Mouse (Mus musculus) heart, embryonic 10.5 days (tissue): ENCODE results near the gene Chst1. TPM values are rescaled to one million over a fixed set of nuclear protein-coding genes. Genes with fewer than 3 reads are reported as not detected.

Experiments used
- DNase-seq: peaks from one replicate; pipeline ENCODE4 v3.0.0-alpha.2; 2017; ENCODE audit warnings: low spot score
- H3K27ac ChIP-seq: fragments of 300-500 bp; sonication (generic); 2 replicates; pipeline ENCODE4 v1.5.1; 2016; ENCODE audit warnings: mild to moderate bottlenecking
- H3K27me3 ChIP-seq: fragments of 300-500 bp; sonication (generic); 2 replicates; pipeline ENCODE4 v1.6.1; 2016; ENCODE audit warnings: mild to moderate bottlenecking; ENCODE audit not compliant: poor library complexity, insufficient read depth, severe bottlenecking
- H3K36me3 ChIP-seq: fragments of 300-500 bp; sonication (generic); 2 replicates; pipeline ENCODE4 v1.6.1; 2016; ENCODE audit warnings: mild to moderate bottlenecking, moderate library complexity
- H3K4me1 ChIP-seq: fragments of 300-500 bp; sonication (generic); 2 replicates; pipeline ENCODE4 v1.6.1; 2016; ENCODE audit warnings: mild to moderate bottlenecking
- H3K4me3 ChIP-seq: fragments of 300-500 bp; sonication (generic); 2 replicates; pipeline ENCODE4 v1.5.1; 2016; ENCODE audit warnings: mild to moderate bottlenecking, moderate library complexity
- H3K9me3 ChIP-seq: fragments of 300-500 bp; sonication (generic); 2 replicates; pipeline ENCODE4 v1.6.1; 2016; ENCODE audit warnings: mild to moderate bottlenecking, moderate library complexity
- WGBS: fragments of 180-500 bp; shearing (Covaris S2); methylation state at CpG from one replicate; pipeline ENCODE4 v1.1.7; 2016; 5-methylcytosine and 5-hydroxymethylcytosine counted together
- polyA plus RNA-seq: library from polyadenylated mRNA; unstranded; fragments of >200 nt; fragmentation: Nextera tagmentation; extraction: Ambion mirVana; gene quantifications from 2 replicates; pipeline ENCODE4 v1.2.1, GENCODE M21; 2016

Gene Chst1
- polyA plus RNA-seq, 1 experiment from 2014 or later: 2.0 TPM

GRCm38 (mm10) chr2:92601246-92601645 lies 1.7 kb downstream of the Chst1 start:
- WGBS: 30% methylated on average over 4 of the region's 4 CpGs

GRCm38 (mm10) chr2:92602073-92602472 lies 2.6 kb downstream of the Chst1 start:
- H3K4me1 ChIP-seq: peaks cover 29% of the 10 kb centered on the region
- no peak for DNase-seq

More at GRCm38 (mm10) chr2:92601246-92601645, 1.7 kb downstream of the Chst1 start:
- Histone ChIP-seq H3K4me1 (peaks cover 27% of the 10 kb centered on the region), H3K27ac (no peak overlapping the region), H3K9me3 (no peaks in the 10 kb centered on the region), H3K27me3 (peaks cover 92% of the 10 kb centered on the region), H3K36me3 (no peaks in the 10 kb centered on the region), H3K4me3 (no peak overlapping the region)
- no peak for DNase-seq

GRCm38 (mm10) chr2:92603591-92603990 lies 4.1 kb downstream of the Chst1 start:
- no peak overlapping the region for H3K4me3 ChIP-seq
- H3K4me1 ChIP-seq: peaks cover 27% of the 10 kb centered on the region
- H3K27ac ChIP-seq: no peak overlapping the region
- peaks cover 95% of the 10 kb centered on the region for H3K27me3 ChIP-seq
- no peaks in the 10 kb centered on the region for H3K9me3 ChIP-seq
- DNase-seq: no peak
- 73% methylated on average over 5 of the region's 5 CpGs for WGBS
- no peaks in the 10 kb centered on the region for H3K36me3 ChIP-seq

More at GRCm38 (mm10) chr2:92602073-92602472, 2.6 kb downstream of the Chst1 start:
- WGBS: 32% methylated on average over 12 of the region's 12 CpGs
- H3K9me3 ChIP-seq: no peaks in the 10 kb centered on the region
- no peak overlapping the region for H3K27ac ChIP-seq
- H3K27me3 ChIP-seq: peaks cover 91% of the 10 kb centered on the region
- no peak overlapping the region for H3K4me3 ChIP-seq
- no peaks in the 10 kb centered on the region for H3K36me3 ChIP-seq

GRCm38 (mm10) chr2:92604565-92604964 lies 5.1 kb downstream of the Chst1 start:
- H3K27me3 ChIP-seq: peaks cover 88% of the 10 kb centered on the region
- 80% methylated on average over 5 of the region's 5 CpGs for WGBS

GRCm38 (mm10) chr2:92605995-92606394 lies 6.5 kb downstream of the Chst1 start:
- Histone ChIP-seq H3K36me3 (no peaks in the 10 kb centered on the region), H3K4me3 (no peak overlapping the region), H3K4me1 (peaks cover 7% of the 10 kb centered on the region), H3K9me3 (no peaks in the 10 kb centered on the region), H3K27me3 (peaks cover 74% of the 10 kb centered on the region), H3K27ac (no peak overlapping the region)
- no peak for DNase-seq
- WGBS: 57% methylated on average over 5 of the region's 5 CpGs

More at GRCm38 (mm10) chr2:92604565-92604964, 5.1 kb downstream of the Chst1 start:
- H3K4me1 ChIP-seq: peaks cover 18% of the 10 kb centered on the region
- H3K4me3 ChIP-seq: no peak overlapping the region
- H3K36me3 ChIP-seq: no peaks in the 10 kb centered on the region
- H3K27ac ChIP-seq: no peak overlapping the region
- no peaks in the 10 kb centered on the region for H3K9me3 ChIP-seq
- DNase-seq: no peak

GRCm38 (mm10) chr2:92607153-92607552 lies 7.6 kb downstream of the Chst1 start:
- H3K27me3 ChIP-seq: peaks cover 68% of the 10 kb centered on the region
- no peak for DNase-seq
- WGBS: 65% methylated on average over 6 of the region's 6 CpGs

GRCm38 (mm10) chr2:92607592-92607991 lies 8.1 kb downstream of the Chst1 start:
- H3K27me3 ChIP-seq: peaks cover 68% of the 10 kb centered on the region

More at GRCm38 (mm10) chr2:92607153-92607552, 7.6 kb downstream of the Chst1 start:
- no peaks in the 10 kb centered on the region for H3K9me3 ChIP-seq
- H3K4me1 ChIP-seq: peaks cover 7% of the 10 kb centered on the region
- H3K27ac ChIP-seq: no peak overlapping the region
- H3K36me3 ChIP-seq: no peaks in the 10 kb centered on the region
- H3K4me3 ChIP-seq: no peak overlapping the region

GRCm38 (mm10) chr2:92608013-92608619 lies 8.6 kb downstream of the Chst1 start:
- Histone ChIP-seq H3K9me3 (no peaks in the 10 kb centered on the region), H3K4me3 (no peak overlapping the region), H3K27ac (no peak overlapping the region), H3K27me3 (peaks cover 65% of the 10 kb centered on the region), H3K36me3 (no peaks in the 10 kb centered on the region), H3K4me1 (peaks cover 7% of the 10 kb centered on the region)
- no peak for DNase-seq
- 77% methylated on average over 12 of the region's 12 CpGs for WGBS

More at GRCm38 (mm10) chr2:92607592-92607991, 8.1 kb downstream of the Chst1 start:
- WGBS: 73% methylated on average over 3 of the region's 3 CpGs
- H3K4me3 ChIP-seq: no peak overlapping the region
- H3K27ac ChIP-seq: no peak overlapping the region; the same call in 1 of the 2 replicates
- DNase-seq: no peak
- H3K9me3 ChIP-seq: no peaks in the 10 kb centered on the region
- peaks cover 7% of the 10 kb centered on the region for H3K4me1 ChIP-seq
- H3K36me3 ChIP-seq: no peaks in the 10 kb centered on the region

GRCm38 (mm10) chr2:92608810-92609581 lies 9.5 kb downstream of the Chst1 start:
- WGBS: 48% methylated on average over 4 of the region's 4 CpGs
- no peaks in the 10 kb centered on the region for H3K9me3 ChIP-seq
- DNase-seq: no peak

GRCm38 (mm10) chr2:92609704-92610379 lies 10.3 kb downstream of the Chst1 start:
- Histone ChIP-seq H3K27me3 (peaks cover 49% of the 10 kb centered on the region; the same call in 1 of the 2 replicates), H3K36me3 (no peaks in the 10 kb centered on the region), H3K9me3 (no peaks in the 10 kb centered on the region), H3K4me1 (peaks cover 7% of the 10 kb centered on the region), H3K4me3 (no peak overlapping the region), H3K27ac (no peak overlapping the region)
- WGBS: 79% methylated on average over 3 of the region's 3 CpGs
- no peak for DNase-seq

More at GRCm38 (mm10) chr2:92608810-92609581, 9.5 kb downstream of the Chst1 start:
- no peaks in the 10 kb centered on the region for H3K36me3 ChIP-seq
- no peak overlapping the region for H3K27ac ChIP-seq
- H3K27me3 ChIP-seq: peaks cover 58% of the 10 kb centered on the region; the same call in 1 of the 2 replicates
- no peak overlapping the region for H3K4me3 ChIP-seq
- peaks cover 7% of the 10 kb centered on the region for H3K4me1 ChIP-seq

- 0 out of 2 replicates have a peak, but pooled peaks cover 14% of the 10 kb centered on the region for H3K27me3 ChIP-seq
- H3K36me3 ChIP-seq: no peaks in the 10 kb centered on the region
- no peak overlapping the region for H3K4me3 ChIP-seq
- DNase-seq: no peak
- no peaks in the 10 kb centered on the region for H3K9me3 ChIP-seq
- no peak overlapping the region for H3K27ac ChIP-seq
- H3K4me1 ChIP-seq: no peaks in the 10 kb centered on the region
- 91% methylated on average over 15 of the region's 15 CpGs for WGBS
These were observed 14.1 kb downstream of the Chst1 start for GRCm38 (mm10) chr2:92613645-92614044.

GRCm38 (mm10) chr2:92614106-92614505 lies 14.6 kb downstream of the Chst1 start:
- Histone ChIP-seq H3K4me3 (no peak overlapping the region), H3K9me3 (no peaks in the 10 kb centered on the region), H3K36me3 (no peaks in the 10 kb centered on the region), H3K4me1 (no peaks in the 10 kb centered on the region), H3K27me3 (0 out of 2 replicates have a peak, but pooled peaks cover 12% of the 10 kb centered on the region), H3K27ac (no peak overlapping the region)
- no peak for DNase-seq
- 85% methylated on average over 14 of the region's 14 CpGs for WGBS
